Mouse (Mus musculus): ENCODE measurements around the gene Mrps2.
A peak's percentile ranks its signal among the peaks of the same experiment; 100 is the strongest.

- no peak for TF ChIP-seq POLR2A (IDR thresholded peaks at IDR 0.05; ENCODE audit: extremely low read depth, insufficient read depth, low read length)
- peak; percentile 87 for TF ChIP-seq CTCF (IDR thresholded peaks at IDR 0.05; ENCODE audit: extremely low read depth, insufficient read depth, low read length)
Measured at GRCm38 (mm10) chr2:28419898-28420297, 48.0 kb upstream of the Mrps2 start.
